Mouse (Mus musculus) neural tube, embryonic 15.5 days (tissue): Measurements from ENCODE around the gene Apobec2. TPM values are rescaled to one million over a fixed set of nuclear protein-coding genes. Genes with fewer than 3 reads are reported as not detected.
A peak's percentile ranks its signal among the peaks of the same experiment; 100 is the strongest.

Experiments
- ATAC-seq: fragments of 200-750 bp; cut with Nextera tagmentation; 2 replicates; pipeline ENCODE4 v1.8.0; 2017; ENCODE audit warnings: mild to moderate bottlenecking, moderate TSS enrichment, moderate library complexity; ENCODE audit not compliant: low FRiP score
- H3K27ac ChIP-seq: fragments of 300-500 bp; sonication (generic); replicated peaks from 2 replicates; pipeline ENCODE4 v1.5.1; 2015; ENCODE audit warnings: mild to moderate bottlenecking, inconsistent platforms
- H3K27me3 ChIP-seq: fragments of 300-500 bp; sonication (generic); replicated peaks from 2 replicates; pipeline ENCODE4 v1.6.1; 2015; ENCODE audit warnings: inconsistent platforms
- H3K36me3 ChIP-seq: fragments of 300-500 bp; sonication (generic); 2 replicates; pipeline ENCODE4 v1.6.1; 2015; ENCODE audit warnings: inconsistent platforms
- H3K4me1 ChIP-seq: fragments of 300-500 bp; sonication (generic); 2 replicates; pipeline ENCODE4 v1.6.1; 2015; ENCODE audit warnings: inconsistent platforms
- H3K4me2 ChIP-seq: fragments of 300-500 bp; sonication (generic); 2 replicates; pipeline ENCODE4 v1.6.1; 2015; ENCODE audit warnings: inconsistent platforms, mild to moderate bottlenecking, moderate library complexity
- H3K4me3 ChIP-seq: fragments of 300-500 bp; sonication (generic); replicated peaks from 2 replicates; pipeline ENCODE4 v1.5.1; 2015; ENCODE audit warnings: mild to moderate bottlenecking, inconsistent platforms
- H3K9ac ChIP-seq: fragments of 300-500 bp; sonication (generic); replicated peaks from 2 replicates; pipeline ENCODE4 v1.6.1; 2015; ENCODE audit warnings: mild to moderate bottlenecking, inconsistent platforms
- H3K9me3 ChIP-seq: fragments of 300-500 bp; sonication (generic); replicated peaks from 2 replicates; pipeline ENCODE4 v1.6.1; 2016; ENCODE audit warnings: inconsistent platforms
- WGBS: fragments of 180-500 bp; shearing (Covaris S2); methylation state at CpG from one replicate; pipeline ENCODE4 v1.1.7; 2015; ENCODE audit warnings: mixed read lengths; 5-methylcytosine and 5-hydroxymethylcytosine counted together
- polyA plus RNA-seq: library from polyadenylated mRNA; unstranded; fragments of >200 nt; fragmentation: Nextera tagmentation; extraction: Ambion mirVana; gene quantifications from 2 replicates; pipeline ENCODE4 v1.2.1, GENCODE M21; 2015

Gene Apobec2
- polyA plus RNA-seq, 1 experiment from 2014 or later = 5.1 TPM

GRCm38 (mm10) chr17:48454190-48454589 lies 21.5 kb upstream of the Apobec2 start:
- H3K27ac ChIP-seq = no peak overlapping the region
- 70% methylated on average over 7 of the region's 7 CpGs for WGBS
- no peaks in the 10 kb centered on the region for H3K36me3 ChIP-seq
- H3K4me1 ChIP-seq = no peaks in the 10 kb centered on the region
- no peaks in the 10 kb centered on the region for H3K9me3 ChIP-seq
- H3K27me3 ChIP-seq = no peaks in the 10 kb centered on the region
- no peak overlapping the region for H3K9ac ChIP-seq
- no peak overlapping the region for H3K4me2 ChIP-seq
- no peak for ATAC-seq
- no peak overlapping the region for H3K4me3 ChIP-seq

GRCm38 (mm10) chr17:48453489-48453888 lies 20.8 kb upstream of the Apobec2 start:
- no peak for ATAC-seq
- Histone ChIP-seq H3K4me3 (no peak overlapping the region), H3K27ac (no peak overlapping the region), H3K4me1 (no peaks in the 10 kb centered on the region), H3K9ac (no peak overlapping the region), H3K9me3 (no peaks in the 10 kb centered on the region), H3K36me3 (no peaks in the 10 kb centered on the region), H3K4me2 (no peak overlapping the region), H3K27me3 (0 out of 2 replicates have a peak, but pooled peaks cover 3% of the 10 kb centered on the region)
- 80% methylated on average over 7 of the region's 7 CpGs for WGBS

GRCm38 (mm10) chr17:48451753-48452444 lies 19.2 kb upstream of the Apobec2 start:
- no peaks in the 10 kb centered on the region for H3K9me3 ChIP-seq
- no peaks in the 10 kb centered on the region for H3K36me3 ChIP-seq
- WGBS = 76% methylated on average over 9 of the region's 9 CpGs
- no peaks in the 10 kb centered on the region for H3K4me1 ChIP-seq
- H3K9ac ChIP-seq = no peak overlapping the region
- H3K4me2 ChIP-seq = no peak overlapping the region
- no peak for ATAC-seq
- H3K4me3 ChIP-seq = no peak overlapping the region
- H3K27me3 ChIP-seq = 0 out of 2 replicates have a peak, but pooled peaks cover 3% of the 10 kb centered on the region
- no peak overlapping the region for H3K27ac ChIP-seq

DNA sequence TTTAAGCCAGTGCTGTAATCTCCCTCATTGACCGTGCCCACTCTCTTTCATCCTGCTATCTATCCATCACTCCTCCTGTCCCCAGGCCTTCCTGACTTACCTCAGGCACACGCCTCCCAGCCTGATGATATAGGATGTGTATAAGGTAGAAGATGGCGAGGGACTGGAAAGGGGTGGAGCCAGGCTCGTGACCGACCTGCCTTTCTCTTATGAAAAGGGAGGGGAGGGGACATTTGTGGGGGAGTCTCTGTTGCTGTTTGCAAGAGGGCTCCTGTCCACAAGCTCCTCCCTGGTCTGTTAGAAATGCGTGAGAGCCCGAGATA lies 18.6 kb upstream of the Apobec2 start, which contains the start of gene Tspo2:
Tspo2 (minus strand) TSS at position 170 of the 323 bp plus-strand sequence.
- Histone ChIP-seq H3K36me3 (no peaks in the 10 kb centered on the region), H3K9me3 (no peaks in the 10 kb centered on the region), H3K27me3 (0 out of 2 replicates have a peak, but pooled peaks cover 3% of the 10 kb centered on the region), H3K4me2 (no peak within 1 kb of the TSS), H3K27ac (no peak within 1 kb of the TSS), H3K9ac (no peak within 1 kb of the TSS), H3K4me1 (no peaks in the 10 kb centered on the region), H3K4me3 (no peak within 1 kb of the TSS)
- ATAC-seq = no peak
- WGBS = 63% methylated on average over 7 of the region's 7 CpGs

DNA sequence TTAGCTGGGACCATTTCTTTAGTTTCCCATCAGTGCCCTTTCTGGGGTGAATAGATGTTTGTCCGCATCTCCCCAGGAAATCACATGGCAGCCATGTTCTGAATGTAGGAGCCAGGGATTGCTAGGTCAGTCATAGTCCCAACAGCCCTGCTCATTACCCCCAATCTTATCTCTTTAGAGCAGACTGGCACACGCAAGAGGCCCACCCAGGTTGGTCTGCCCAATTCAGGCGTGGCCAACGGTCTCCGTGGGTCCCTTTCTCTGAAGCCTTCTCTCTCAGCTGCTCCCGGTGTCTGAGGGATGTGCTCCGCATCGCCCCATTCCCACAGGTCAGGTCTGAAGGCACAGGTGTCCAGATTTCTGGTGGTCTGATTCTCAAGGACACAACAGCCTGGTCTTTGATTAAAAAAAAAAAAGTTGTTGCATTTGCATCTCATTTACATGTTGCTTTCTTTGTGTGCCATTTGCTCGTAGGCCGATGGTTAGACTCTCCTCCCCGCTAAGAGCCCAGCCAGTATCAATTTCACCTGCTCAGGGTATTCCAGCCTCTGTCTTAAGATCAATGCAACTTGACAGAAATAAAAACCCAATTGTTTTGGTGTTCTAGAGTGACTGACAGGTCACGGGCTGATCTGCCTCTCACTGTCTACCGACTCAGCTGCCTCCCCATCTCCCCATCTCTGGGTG lies 18.1 kb upstream of the Apobec2 start:
- Histone ChIP-seq H3K27me3 (0 out of 2 replicates have a peak, but pooled peaks cover 3% of the 10 kb centered on the region), H3K27ac (no peak overlapping the region), H3K36me3 (no peaks in the 10 kb centered on the region), H3K9me3 (no peaks in the 10 kb centered on the region), H3K4me3 (no peak overlapping the region), H3K9ac (no peak overlapping the region), H3K4me1 (no peaks in the 10 kb centered on the region), H3K4me2 (no peak overlapping the region)
- WGBS = 78% methylated on average over 13 of the region's 13 CpGs
- no peak for ATAC-seq

GRCm38 (mm10) chr17:48447675-48448074 lies 14.9 kb upstream of the Apobec2 start:
- H3K9ac ChIP-seq = no peak overlapping the region
- 77% methylated on average over 8 of the region's 8 CpGs for WGBS
- H3K4me1 ChIP-seq = no peaks in the 10 kb centered on the region
- H3K4me2 ChIP-seq = no peak overlapping the region
- ATAC-seq = no peak
- no peaks in the 10 kb centered on the region for H3K9me3 ChIP-seq
- H3K27ac ChIP-seq = no peak overlapping the region
- no peaks in the 10 kb centered on the region for H3K36me3 ChIP-seq
- H3K27me3 ChIP-seq = 0 out of 2 replicates have a peak, but pooled peaks cover 3% of the 10 kb centered on the region
- no peak overlapping the region for H3K4me3 ChIP-seq

DNA sequence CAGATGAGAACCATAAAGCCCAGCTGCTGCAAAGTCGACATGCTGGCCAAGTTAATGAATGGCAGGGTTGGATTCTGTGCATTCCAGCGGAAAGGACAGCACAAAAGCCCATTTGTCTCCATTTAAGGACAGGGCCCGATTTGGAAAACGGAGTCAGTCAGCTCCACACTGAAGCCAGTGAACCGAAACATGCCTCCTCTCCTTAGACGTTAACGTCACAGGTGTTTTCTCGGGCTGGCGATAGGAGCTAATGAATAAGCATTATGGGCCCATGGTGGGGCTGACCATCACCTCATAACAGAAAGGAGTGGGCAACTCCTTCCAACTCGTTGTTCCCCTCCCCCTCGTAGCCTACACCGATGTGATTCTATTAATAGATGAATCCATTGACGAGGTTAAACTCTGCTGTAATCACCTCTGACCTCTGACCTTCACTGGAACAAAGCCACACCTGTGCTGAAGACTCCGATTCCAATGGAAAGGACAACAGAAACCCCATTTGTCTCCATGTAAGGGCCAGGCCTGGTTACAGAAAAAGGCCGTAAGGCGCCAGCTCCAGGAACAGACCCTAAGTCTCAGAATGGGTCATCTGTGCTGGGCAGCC lies 10.9 kb upstream of the Apobec2 start:
- no peaks in the 10 kb centered on the region for H3K36me3 ChIP-seq
- H3K4me2 ChIP-seq = no peak overlapping the region
- no peak for ATAC-seq
- no peaks in the 10 kb centered on the region for H3K27me3 ChIP-seq
- H3K9ac ChIP-seq = no peak overlapping the region
- H3K9me3 ChIP-seq = no peaks in the 10 kb centered on the region
- H3K4me3 ChIP-seq = no peak overlapping the region
- no peaks in the 10 kb centered on the region for H3K4me1 ChIP-seq
- H3K27ac ChIP-seq = no peak overlapping the region
- 55% methylated on average over 16 of the region's 16 CpGs for WGBS

- H3K27ac ChIP-seq = no peak overlapping the region
- no peaks in the 10 kb centered on the region for H3K4me1 ChIP-seq
- H3K27me3 ChIP-seq = no peaks in the 10 kb centered on the region
- H3K9me3 ChIP-seq = no peaks in the 10 kb centered on the region
- no peaks in the 10 kb centered on the region for H3K36me3 ChIP-seq
- ATAC-seq = no peak
- H3K4me3 ChIP-seq = no peak overlapping the region
- WGBS = 51% methylated on average over 7 of the region's 7 CpGs
- H3K9ac ChIP-seq = no peak overlapping the region
- no peak overlapping the region for H3K4me2 ChIP-seq
Observed at GRCm38 (mm10) chr17:48442745-48443457, 10.2 kb upstream of the Apobec2 start.

DNA sequence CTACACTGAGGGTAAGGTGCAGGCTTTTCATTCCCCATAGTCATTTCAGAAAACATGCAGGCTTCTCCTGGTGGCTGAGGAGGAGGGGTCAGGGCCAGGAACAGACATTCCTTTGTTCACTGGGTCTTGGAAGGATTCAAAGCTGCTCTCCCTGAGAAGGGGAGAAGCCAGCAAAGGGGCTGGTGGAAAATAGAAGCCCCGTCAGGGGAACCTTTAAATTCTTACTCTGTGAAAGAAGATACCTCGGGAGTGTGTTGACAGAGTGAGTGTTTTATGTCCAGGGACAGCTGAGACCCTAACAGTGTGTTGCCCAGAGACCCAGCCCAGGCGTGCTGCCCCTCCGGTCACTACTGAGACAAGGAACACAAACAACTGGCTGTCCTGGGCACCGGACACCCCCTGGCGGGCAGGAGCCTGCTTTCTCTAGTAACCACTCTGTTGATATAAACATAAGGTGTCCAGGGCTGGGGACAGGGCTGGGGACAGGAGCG lies 4.7 kb upstream of the Apobec2 start:
- peaks cover 9% of the 10 kb centered on the region for H3K4me1 ChIP-seq
- no peaks in the 10 kb centered on the region for H3K9me3 ChIP-seq
- no peak overlapping the region for H3K4me2 ChIP-seq
- H3K36me3 ChIP-seq = no peaks in the 10 kb centered on the region
- H3K9ac ChIP-seq = no peak overlapping the region
- H3K27ac ChIP-seq = peak overlapping the region; percentile 67
- ATAC-seq = peak; percentile 63
- H3K27me3 ChIP-seq = no peaks in the 10 kb centered on the region
- 21% methylated on average over 7 of the region's 7 CpGs for WGBS
- H3K4me3 ChIP-seq = no peak overlapping the region

GRCm38 (mm10) chr17:48436487-48436886 lies 3.8 kb upstream of the Apobec2 start:
- H3K27ac ChIP-seq = no peak overlapping the region
- 79% methylated on average over 1 of the region's 1 CpGs for WGBS

DNA sequence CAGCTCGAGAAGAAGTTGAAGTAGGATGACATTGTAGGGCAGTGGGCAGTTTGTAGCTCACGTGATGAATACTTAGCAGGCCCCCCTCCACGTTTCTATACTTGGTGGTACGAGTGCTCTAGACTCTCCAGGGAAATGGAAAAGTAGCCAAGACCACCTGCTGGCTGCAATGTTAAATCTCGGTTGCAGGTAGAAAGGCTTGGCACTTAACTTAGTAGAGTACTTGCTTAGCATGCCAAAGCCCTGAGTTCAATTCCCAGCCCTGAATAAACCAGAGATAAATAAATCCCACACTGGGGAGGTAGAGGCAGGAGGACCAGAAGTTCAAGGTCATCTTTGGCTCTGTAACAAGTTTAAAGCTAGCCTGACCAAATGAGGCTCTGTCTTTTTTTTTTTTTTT lies 1.7 kb upstream of the Apobec2 start:
- no peak for ATAC-seq
- no peak overlapping the region for H3K9ac ChIP-seq
- WGBS = 80% methylated on average over 5 of the region's 5 CpGs

More at GRCm38 (mm10) chr17:48436487-48436886, 3.8 kb upstream of the Apobec2 start:
- H3K36me3 ChIP-seq = no peaks in the 10 kb centered on the region
- H3K9ac ChIP-seq = no peak overlapping the region
- no peak for ATAC-seq
- no peaks in the 10 kb centered on the region for H3K27me3 ChIP-seq
- no peak overlapping the region for H3K4me3 ChIP-seq
- no peaks in the 10 kb centered on the region for H3K9me3 ChIP-seq
- no peak overlapping the region for H3K4me2 ChIP-seq
- H3K4me1 ChIP-seq = peaks cover 9% of the 10 kb centered on the region

More for the DNA sequence above, 1.7 kb upstream of the Apobec2 start:
- no peak overlapping the region for H3K4me3 ChIP-seq
- no peaks in the 10 kb centered on the region for H3K9me3 ChIP-seq
- H3K27ac ChIP-seq = no peak overlapping the region
- peaks cover 9% of the 10 kb centered on the region for H3K4me1 ChIP-seq
- H3K27me3 ChIP-seq = no peaks in the 10 kb centered on the region
- H3K36me3 ChIP-seq = no peaks in the 10 kb centered on the region
- no peak overlapping the region for H3K4me2 ChIP-seq
